Mouse (Mus musculus) C2C12 (cell line): ENCODE results near the gene Spata2.

ENCODE experiments used
- CTCF ChIP-seq: IDR thresholded peaks from one replicate; pipeline ENCODE4 v1.5.1; 2011; ENCODE audit not compliant: control insufficient read depth, insufficient read depth, insufficient read length
- MYOD1 ChIP-seq: IDR thresholded peaks from one replicate; pipeline ENCODE4 v1.6.1; 2011; ENCODE audit warnings: low read depth; ENCODE audit not compliant: control insufficient read depth, insufficient read length

DNA sequence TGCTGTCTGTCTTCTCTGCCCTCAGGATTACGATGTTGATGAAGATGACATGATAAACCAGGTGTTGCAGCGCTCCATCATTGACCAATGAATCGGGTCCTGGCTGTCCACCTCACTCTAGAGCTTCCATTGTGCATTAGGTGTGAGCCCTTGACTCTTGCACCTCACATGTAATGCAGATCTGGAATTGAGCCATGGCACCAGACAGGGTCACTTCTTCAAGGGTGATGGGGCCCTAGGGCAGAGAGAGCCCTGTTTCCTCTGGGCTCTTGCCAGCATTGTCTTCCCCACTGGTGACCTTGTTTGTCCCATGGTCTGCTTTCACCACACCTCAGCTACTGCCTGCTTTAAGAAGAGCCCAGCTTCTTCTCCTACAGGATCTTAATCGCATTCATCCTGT, 22.0 kb upstream of the Spata2 start:
- TF ChIP-seq MYOD1, result no peak
- no peak for TF ChIP-seq CTCF
